Mouse (Mus musculus): ENCODE data around the gene Cstf3. TPM values are rescaled to one million over a fixed set of nuclear protein-coding genes. Genes with fewer than 3 reads are reported as not detected.

Gene Cstf3
- polyA plus RNA-seq, 1 experiment = 2.4 TPM

- Histone ChIP-seq H3K4me3 (ENCODE audit: low read depth, low read length) (no peak overlapping the region), H3K36me3 (ENCODE audit: control insufficient read depth, insufficient read depth, low read length) (peaks cover 11% of the 10 kb centered on the region), H3K4me1 (ENCODE audit: control insufficient read depth, insufficient read depth, insufficient read length, low read length) (no peaks in the 10 kb centered on the region), H3K27ac (ENCODE audit: insufficient read depth, low read depth, low read length) (no peak overlapping the region), H3K27me3 (ENCODE audit: control insufficient read depth, insufficient read depth, low read length) (no peaks in the 10 kb centered on the region)
- TF ChIP-seq POLR2A (IDR thresholded peaks at IDR 0.05; ENCODE audit: low read depth, low read length) (no peak), CTCF (IDR thresholded peaks at IDR 0.05; ENCODE audit: extremely low read depth, insufficient read length, insufficient replicate concordance, low read depth, low read length) (peak; percentile 40; the same call in 1 of the 2 replicates)
- WGBS = 73% methylated on average over 6 of the region's 6 CpGs
Measured at GRCm38 (mm10) chr2:104669122-104669804, 78.9 kb downstream of the Cstf3 start.

GRCm38 (mm10) chr2:104671724-104672123, 81.4 kb downstream of the Cstf3 start:
- H3K36me3 ChIP-seq (ENCODE audit: control insufficient read depth, insufficient read depth, low read length) = no peaks in the 10 kb centered on the region
- no peaks in the 10 kb centered on the region for H3K27me3 ChIP-seq (ENCODE audit: control insufficient read depth, insufficient read depth, low read length)
- no peak for TF ChIP-seq POLR2A (IDR thresholded peaks at IDR 0.05; ENCODE audit: low read depth, low read length)
- no peak for TF ChIP-seq CTCF (IDR thresholded peaks at IDR 0.05; ENCODE audit: extremely low read depth, insufficient read length, insufficient replicate concordance, low read depth, low read length)
- no peak overlapping the region for H3K4me3 ChIP-seq (ENCODE audit: low read depth, low read length)
- no peak overlapping the region for H3K27ac ChIP-seq (ENCODE audit: insufficient read depth, low read depth, low read length)
- H3K4me1 ChIP-seq (ENCODE audit: control insufficient read depth, insufficient read depth, insufficient read length, low read length) = no peaks in the 10 kb centered on the region

GRCm38 (mm10) chr2:104677326-104677725, 87.0 kb downstream of the Cstf3 start:
- Histone ChIP-seq H3K27me3 (ENCODE audit: control insufficient read depth, insufficient read depth, low read length) (no peaks in the 10 kb centered on the region), H3K27ac (ENCODE audit: insufficient read depth, low read depth, low read length) (no peak overlapping the region), H3K4me1 (ENCODE audit: control insufficient read depth, insufficient read depth, insufficient read length, low read length) (no peaks in the 10 kb centered on the region), H3K36me3 (ENCODE audit: control insufficient read depth, insufficient read depth, low read length) (peaks cover 2% of the 10 kb centered on the region; the same call in 1 of the 2 replicates), H3K4me3 (ENCODE audit: low read depth, low read length) (no peak overlapping the region)
- TF ChIP-seq POLR2A (IDR thresholded peaks at IDR 0.05; ENCODE audit: low read depth, low read length) = no peak
- no peak for TF ChIP-seq CTCF (IDR thresholded peaks at IDR 0.05; ENCODE audit: extremely low read depth, insufficient read length, insufficient replicate concordance, low read depth, low read length)
- 72% methylated on average over 3 of the region's 3 CpGs for WGBS

- Histone ChIP-seq H3K4me3 (ENCODE audit: low read depth, low read length) (no peak overlapping the region), H3K27me3 (ENCODE audit: control insufficient read depth, insufficient read depth, low read length) (no peaks in the 10 kb centered on the region), H3K36me3 (ENCODE audit: control insufficient read depth, insufficient read depth, low read length) (no peaks in the 10 kb centered on the region; the same call in 1 of the 2 replicates), H3K4me1 (ENCODE audit: control insufficient read depth, insufficient read depth, insufficient read length, low read length) (no peaks in the 10 kb centered on the region), H3K27ac (ENCODE audit: insufficient read depth, low read depth, low read length) (no peak overlapping the region)
- TF ChIP-seq CTCF (IDR thresholded peaks at IDR 0.05; ENCODE audit: extremely low read depth, insufficient read length, insufficient replicate concordance, low read depth, low read length) (no peak), POLR2A (IDR thresholded peaks at IDR 0.05; ENCODE audit: low read depth, low read length) (no peak)
- WGBS = 84% methylated on average over 4 of the region's 4 CpGs
Measured at GRCm38 (mm10) chr2:104684771-104685170, 94.4 kb downstream of the Cstf3 start.

GRCm38 (mm10) chr2:104685418-104685817, 95.1 kb downstream of the Cstf3 start:
- no peaks in the 10 kb centered on the region for H3K4me1 ChIP-seq (ENCODE audit: control insufficient read depth, insufficient read depth, insufficient read length, low read length)
- no peak overlapping the region for H3K4me3 ChIP-seq (ENCODE audit: low read depth, low read length)
- H3K27me3 ChIP-seq (ENCODE audit: control insufficient read depth, insufficient read depth, low read length) = no peaks in the 10 kb centered on the region
- H3K27ac ChIP-seq (ENCODE audit: insufficient read depth, low read depth, low read length) = no peak overlapping the region
- peak; percentile 97 for TF ChIP-seq CTCF (IDR thresholded peaks at IDR 0.05; ENCODE audit: extremely low read depth, insufficient read length, insufficient replicate concordance, low read depth, low read length)
- no peak for TF ChIP-seq POLR2A (IDR thresholded peaks at IDR 0.05; ENCODE audit: low read depth, low read length)
- 7% methylated on average over 13 of the region's 13 CpGs for WGBS
- H3K36me3 ChIP-seq (ENCODE audit: control insufficient read depth, insufficient read depth, low read length) = no peaks in the 10 kb centered on the region; the same call in 1 of the 2 replicates

- 68% methylated on average over 3 of the region's 3 CpGs for WGBS
- Histone ChIP-seq H3K4me3 (ENCODE audit: low read depth, low read length) (no peak overlapping the region), H3K27me3 (ENCODE audit: control insufficient read depth, insufficient read depth, low read length) (no peaks in the 10 kb centered on the region), H3K27ac (ENCODE audit: insufficient read depth, low read depth, low read length) (no peak overlapping the region), H3K4me1 (ENCODE audit: control insufficient read depth, insufficient read depth, insufficient read length, low read length) (no peaks in the 10 kb centered on the region), H3K36me3 (ENCODE audit: control insufficient read depth, insufficient read depth, low read length) (no peaks in the 10 kb centered on the region)
- TF ChIP-seq CTCF (IDR thresholded peaks at IDR 0.05; ENCODE audit: extremely low read depth, insufficient read length, insufficient replicate concordance, low read depth, low read length) (no peak), POLR2A (IDR thresholded peaks at IDR 0.05; ENCODE audit: low read depth, low read length) (no peak)
Measured at GRCm38 (mm10) chr2:104687261-104687660, 96.9 kb downstream of the Cstf3 start.

- no peak overlapping the region for H3K27ac ChIP-seq (ENCODE audit: insufficient read depth, low read depth, low read length)
Measured at GRCm38 (mm10) chr2:104688321-104688720, 98.0 kb downstream of the Cstf3 start.

More at GRCm38 (mm10) chr2:104688321-104688720, 98.0 kb downstream of the Cstf3 start:
- 70% methylated on average over 3 of the region's 3 CpGs for WGBS
- H3K4me3 ChIP-seq (ENCODE audit: low read depth, low read length) = no peak overlapping the region
- H3K36me3 ChIP-seq (ENCODE audit: control insufficient read depth, insufficient read depth, low read length) = no peaks in the 10 kb centered on the region
- no peaks in the 10 kb centered on the region for H3K27me3 ChIP-seq (ENCODE audit: control insufficient read depth, insufficient read depth, low read length)
- TF ChIP-seq CTCF (IDR thresholded peaks at IDR 0.05; ENCODE audit: extremely low read depth, insufficient read length, insufficient replicate concordance, low read depth, low read length) (no peak), POLR2A (IDR thresholded peaks at IDR 0.05; ENCODE audit: low read depth, low read length) (no peak)
- no peaks in the 10 kb centered on the region for H3K4me1 ChIP-seq (ENCODE audit: control insufficient read depth, insufficient read depth, insufficient read length, low read length)

Measured in small intestine, adult 2 months (tissue).